Mouse (Mus musculus): ENCODE data around the gene Tspan3. TPM values are rescaled to one million over a fixed set of nuclear protein-coding genes. Genes with fewer than 3 reads are reported as not detected.

Gene Tspan3
- polyA plus RNA-seq, 1 experiment from 2014 or later, result 397 TPM

DNA sequence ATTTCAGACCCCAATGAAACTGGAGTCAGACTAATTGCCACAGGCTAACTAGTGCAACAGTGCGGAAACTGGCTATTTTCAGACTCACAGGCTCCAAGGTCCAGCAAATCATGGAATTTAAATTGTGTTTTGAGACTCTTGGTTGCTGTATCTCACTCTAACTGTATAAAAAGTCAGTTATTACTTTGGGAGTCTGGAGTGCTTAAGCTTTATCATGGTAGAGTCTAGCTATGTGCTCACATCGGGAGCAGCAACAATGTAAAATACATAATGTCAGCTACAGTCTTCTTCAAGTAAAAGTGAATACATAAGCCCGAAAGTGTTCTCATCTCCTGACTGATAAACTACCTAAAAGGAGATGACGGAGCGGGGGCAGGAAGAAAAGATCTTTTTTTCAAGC is 10.7 kb downstream of the Tspan3 start:
- H3K36me3 ChIP-seq, result peaks cover 9% of the 10 kb centered on the region
- no peaks in the 10 kb centered on the region for H3K9me3 ChIP-seq (replicated peaks)
- no peaks in the 10 kb centered on the region for H3K27me3 ChIP-seq (replicated peaks)
- no peak for ATAC-seq (ENCODE audit: insufficient number of reproducible peaks, low FRiP score)
- WGBS, result 82% methylated on average over 5 of the region's 5 CpGs
- no peak overlapping the region for H3K4me2 ChIP-seq
- H3K27ac ChIP-seq (ENCODE audit: poor library complexity, severe bottlenecking), result no peak overlapping the region
- peaks cover 55% of the 10 kb centered on the region for H3K4me1 ChIP-seq (replicated peaks)
- no peak overlapping the region for H3K4me3 ChIP-seq
- no peak overlapping the region for H3K9ac ChIP-seq

DNA sequence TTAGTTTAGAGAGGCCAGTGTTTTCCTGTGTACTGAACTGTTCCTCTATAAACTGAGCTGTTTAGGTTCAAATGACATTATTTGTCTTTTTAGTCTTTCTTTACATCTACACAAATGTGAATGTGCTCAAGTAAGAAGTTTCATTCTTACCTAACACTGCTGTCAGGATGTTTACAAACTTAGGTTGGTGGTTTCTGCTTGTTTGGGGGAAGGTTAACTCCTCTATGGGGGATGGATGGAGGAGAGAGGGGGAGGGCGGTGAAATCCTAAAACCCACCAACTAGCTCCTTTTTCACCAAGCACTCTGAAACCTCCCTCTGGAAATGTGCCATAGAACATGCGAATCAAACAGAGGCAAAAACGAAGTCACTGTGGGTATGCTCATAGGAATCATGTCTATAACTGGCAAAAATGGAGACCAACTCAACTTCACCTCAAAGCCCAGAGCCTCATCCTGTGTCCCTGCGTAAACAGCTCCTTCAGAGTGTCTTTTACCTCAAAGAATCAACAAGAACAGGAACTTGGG is 12.7 kb downstream of the Tspan3 start:
- no peak for ATAC-seq (ENCODE audit: insufficient number of reproducible peaks, low FRiP score)
- H3K9me3 ChIP-seq (replicated peaks), result no peaks in the 10 kb centered on the region
- peak overlapping the region; percentile 84 for H3K27ac ChIP-seq (ENCODE audit: poor library complexity, severe bottlenecking)
- no peak overlapping the region for H3K4me3 ChIP-seq
- WGBS, result 76% methylated on average over 4 of the region's 4 CpGs
- no peak overlapping the region for H3K4me2 ChIP-seq
- no peaks in the 10 kb centered on the region for H3K27me3 ChIP-seq (replicated peaks)
- peaks cover 9% of the 10 kb centered on the region for H3K36me3 ChIP-seq
- peaks cover 52% of the 10 kb centered on the region for H3K4me1 ChIP-seq (replicated peaks)
- H3K9ac ChIP-seq, result no peak overlapping the region

DNA sequence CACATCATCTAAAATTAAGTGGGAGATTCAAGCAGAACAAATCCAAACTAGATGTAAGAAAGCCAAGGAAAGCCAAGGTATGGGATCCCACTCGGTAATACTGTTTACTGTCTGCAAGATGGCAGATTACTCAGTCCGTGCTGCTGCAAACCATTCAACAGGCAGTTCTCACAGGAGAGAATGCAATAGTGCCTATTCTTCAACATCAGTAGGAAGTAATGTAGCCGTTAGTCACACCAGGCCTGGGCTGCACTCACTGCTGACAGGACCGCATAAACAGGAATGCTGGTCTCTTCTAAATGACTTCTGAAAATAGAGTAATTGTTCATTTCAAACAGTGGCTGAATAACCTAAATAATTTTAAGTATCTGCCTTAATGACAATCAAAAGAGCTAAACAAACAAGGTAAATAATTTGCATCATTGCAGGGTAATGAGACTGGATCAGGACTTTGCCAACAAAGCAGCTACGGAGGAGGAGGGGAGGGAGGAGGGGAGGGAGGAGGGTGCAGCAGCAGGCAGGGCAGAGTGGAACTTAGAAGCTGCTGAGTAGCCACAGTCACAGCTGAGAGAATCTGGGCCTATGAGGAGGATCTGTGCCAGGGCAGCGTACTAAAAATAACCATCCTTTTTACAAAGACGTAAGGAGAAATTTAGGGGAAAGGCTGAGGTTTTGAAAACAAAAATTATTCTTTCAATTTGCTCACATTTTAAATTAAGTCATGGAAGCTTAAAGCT is 13.4 kb downstream of the Tspan3 start:
- H3K9me3 ChIP-seq (replicated peaks), result no peaks in the 10 kb centered on the region
- no peak for ATAC-seq (ENCODE audit: insufficient number of reproducible peaks, low FRiP score)
- H3K4me3 ChIP-seq, result no peak overlapping the region
- H3K4me2 ChIP-seq, result peak overlapping the region; percentile 13; the same call in 1 of the 2 replicates
- H3K27ac ChIP-seq (ENCODE audit: poor library complexity, severe bottlenecking), result peak overlapping the region; percentile 84
- peaks cover 10% of the 10 kb centered on the region for H3K36me3 ChIP-seq
- 37% methylated on average over 7 of the region's 7 CpGs for WGBS
- H3K9ac ChIP-seq, result no peak overlapping the region
- H3K4me1 ChIP-seq (replicated peaks), result peaks cover 52% of the 10 kb centered on the region
- no peaks in the 10 kb centered on the region for H3K27me3 ChIP-seq (replicated peaks)

DNA sequence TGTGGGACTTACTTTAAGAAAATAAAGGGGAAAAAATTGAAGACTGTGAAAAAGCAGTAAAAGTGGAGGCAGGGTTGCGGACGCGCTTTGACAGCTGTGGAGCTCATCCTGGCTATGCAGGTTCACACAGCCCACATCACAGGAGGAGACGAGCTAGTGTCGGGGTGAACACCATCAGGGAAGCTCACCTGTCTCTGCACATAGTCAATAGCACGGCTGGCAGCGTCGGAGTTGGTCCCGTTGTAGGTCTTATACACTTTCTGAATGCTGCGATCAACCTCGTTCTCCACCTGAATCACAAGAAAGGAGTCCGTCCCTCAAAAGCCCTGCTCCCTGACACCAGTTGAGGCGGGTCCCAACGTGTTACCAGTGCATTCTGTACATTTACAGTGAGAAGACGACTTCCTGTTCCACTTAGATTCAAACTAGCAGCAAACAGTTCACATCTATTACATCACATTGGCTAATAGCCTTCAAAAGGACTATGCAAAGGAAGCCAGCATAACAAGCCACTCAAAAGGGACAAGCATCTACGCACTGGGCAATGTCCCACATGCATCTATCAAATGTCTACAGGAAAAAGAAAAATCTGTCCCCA is 18.9 kb downstream of the Tspan3 start:
- no peak overlapping the region for H3K4me3 ChIP-seq
- H3K4me1 ChIP-seq (replicated peaks), result peaks cover 23% of the 10 kb centered on the region
- H3K27me3 ChIP-seq (replicated peaks), result no peaks in the 10 kb centered on the region
- H3K36me3 ChIP-seq, result peaks cover 56% of the 10 kb centered on the region
- H3K27ac ChIP-seq (ENCODE audit: poor library complexity, severe bottlenecking), result no peak overlapping the region
- no peak for ATAC-seq (ENCODE audit: insufficient number of reproducible peaks, low FRiP score)
- 90% methylated on average over 16 of the region's 16 CpGs for WGBS
- no peak overlapping the region for H3K9ac ChIP-seq
- H3K4me2 ChIP-seq, result no peak overlapping the region
- no peaks in the 10 kb centered on the region for H3K9me3 ChIP-seq (replicated peaks)

DNA sequence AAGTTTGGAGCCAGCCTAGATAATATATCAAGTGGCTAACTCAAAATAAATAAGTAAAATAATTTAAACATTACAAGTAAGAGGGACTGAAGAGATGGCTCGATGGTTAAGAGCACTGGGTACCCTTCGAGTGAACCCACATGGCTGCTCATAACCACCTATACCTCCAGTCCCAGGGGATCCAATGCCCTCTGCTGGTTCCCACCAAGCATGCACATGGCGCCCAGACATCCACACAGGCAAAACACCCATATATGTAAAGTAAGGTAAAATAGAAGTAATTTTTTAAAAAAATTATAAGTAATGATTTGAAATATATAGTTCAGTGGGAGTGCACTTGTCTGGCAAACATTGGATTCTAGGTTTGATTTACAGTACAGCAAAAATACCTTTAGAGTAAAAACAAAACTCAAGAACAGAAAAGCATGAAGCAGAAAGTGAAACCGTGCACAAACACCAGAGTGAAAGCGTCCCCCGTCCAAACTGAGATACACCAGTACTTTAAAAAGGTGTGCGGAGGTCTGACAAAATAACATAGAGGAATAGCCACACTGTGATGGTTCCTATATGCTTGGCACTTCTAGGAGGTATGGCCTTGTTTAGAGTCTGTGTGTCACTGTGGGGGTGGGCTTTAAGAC is 20.8 kb downstream of the Tspan3 start:
- no peak for ATAC-seq (ENCODE audit: insufficient number of reproducible peaks, low FRiP score)
- Histone ChIP-seq H3K27me3 (replicated peaks) (no peaks in the 10 kb centered on the region), H3K9me3 (replicated peaks) (no peaks in the 10 kb centered on the region), H3K4me1 (replicated peaks) (peaks cover 28% of the 10 kb centered on the region), H3K4me3 (no peak overlapping the region), H3K4me2 (no peak overlapping the region), H3K36me3 (peaks cover 60% of the 10 kb centered on the region), H3K9ac (no peak overlapping the region), H3K27ac (ENCODE audit: poor library complexity, severe bottlenecking) (no peak overlapping the region)
- 89% methylated on average over 7 of the region's 7 CpGs for WGBS

DNA sequence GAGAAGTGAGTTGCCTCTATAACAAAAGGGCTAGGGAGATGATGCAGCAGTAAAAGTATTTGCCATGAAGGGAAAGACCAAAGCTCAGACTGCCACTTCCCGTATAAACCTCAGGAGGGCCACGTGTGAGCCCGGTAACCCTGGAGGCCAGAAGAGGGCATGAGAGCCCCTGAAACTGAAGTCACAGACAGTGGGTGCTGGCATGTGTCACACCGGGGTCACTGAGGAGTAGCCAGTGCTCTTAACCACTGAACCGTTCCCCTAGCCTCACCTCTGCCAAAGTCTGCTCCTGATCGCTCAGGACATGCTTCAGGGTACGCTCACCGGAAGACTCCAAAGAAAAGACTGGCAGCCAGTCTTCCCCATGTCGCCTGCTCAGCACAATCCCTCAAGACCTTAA is 23.5 kb downstream of the Tspan3 start:
- peaks cover 11% of the 10 kb centered on the region; the same call in 1 of the 2 replicates for H3K4me1 ChIP-seq (replicated peaks)
- no peak overlapping the region for H3K4me2 ChIP-seq
- H3K36me3 ChIP-seq, result peaks cover 66% of the 10 kb centered on the region
- no peaks in the 10 kb centered on the region for H3K27me3 ChIP-seq (replicated peaks)
- H3K27ac ChIP-seq (ENCODE audit: poor library complexity, severe bottlenecking), result no peak overlapping the region
- no peak overlapping the region for H3K4me3 ChIP-seq
- ATAC-seq (ENCODE audit: insufficient number of reproducible peaks, low FRiP score), result no peak
- H3K9me3 ChIP-seq (replicated peaks), result no peaks in the 10 kb centered on the region
- no peak overlapping the region for H3K9ac ChIP-seq
- 76% methylated on average over 9 of the region's 9 CpGs for WGBS

DNA sequence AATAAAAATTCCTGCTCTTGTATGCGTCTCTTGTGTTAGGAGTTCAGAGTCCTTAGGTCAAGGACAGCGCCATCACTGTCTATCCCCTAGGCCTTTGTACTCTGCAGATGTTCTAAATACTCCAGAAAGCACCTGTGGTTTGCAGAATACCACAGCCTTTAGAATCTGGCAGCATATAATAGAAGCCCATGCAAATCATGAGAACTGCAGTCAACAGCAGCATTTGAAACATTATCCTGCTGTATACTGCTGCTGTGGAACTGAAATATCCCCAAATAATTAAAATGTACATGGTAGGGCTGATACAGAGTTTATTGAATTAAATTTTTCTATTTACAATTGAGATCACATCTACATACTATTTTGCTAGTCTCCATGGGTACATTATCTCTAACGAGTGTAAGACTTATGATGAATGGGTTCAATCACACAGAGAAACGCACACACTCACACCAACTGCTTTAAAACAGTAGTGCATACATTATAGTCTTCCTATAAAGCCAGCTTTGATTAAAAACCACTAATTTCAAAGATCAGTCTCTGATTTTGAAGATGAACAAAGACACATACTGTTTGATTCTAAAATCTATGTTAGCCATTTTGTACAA is 29.6 kb downstream of the Tspan3 start:
- Histone ChIP-seq H3K4me3 (no peak overlapping the region), H3K4me1 (replicated peaks) (peaks cover 39% of the 10 kb centered on the region), H3K9ac (no peak overlapping the region), H3K27ac (ENCODE audit: poor library complexity, severe bottlenecking) (no peak overlapping the region), H3K36me3 (peaks cover 69% of the 10 kb centered on the region), H3K4me2 (no peak overlapping the region), H3K27me3 (replicated peaks) (no peaks in the 10 kb centered on the region), H3K9me3 (replicated peaks) (no peaks in the 10 kb centered on the region)
- no peak for ATAC-seq (ENCODE audit: insufficient number of reproducible peaks, low FRiP score)
- 85% methylated on average over 4 of the region's 4 CpGs for WGBS

DNA sequence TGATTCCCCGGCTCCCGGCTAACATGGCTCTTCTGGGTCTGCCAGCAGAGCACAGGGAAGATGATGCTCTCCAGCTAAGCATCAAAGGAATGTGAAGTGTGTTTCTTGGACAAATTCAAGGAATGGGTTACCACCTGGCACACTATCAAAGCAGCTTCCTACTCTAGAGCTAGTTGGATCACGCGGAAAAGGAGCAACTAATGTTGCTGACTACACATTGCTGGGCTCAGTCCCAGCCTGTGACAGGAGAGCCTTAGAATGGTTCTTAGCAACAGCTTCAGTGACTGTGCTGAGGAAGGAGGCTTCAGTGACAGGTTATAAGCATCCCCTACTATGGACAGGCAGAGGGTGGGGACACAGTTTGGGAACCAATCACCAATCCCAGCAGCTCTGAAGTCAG is 30.7 kb downstream of the Tspan3 start:
- peaks cover 68% of the 10 kb centered on the region for H3K36me3 ChIP-seq
- no peak overlapping the region for H3K9ac ChIP-seq
- H3K4me1 ChIP-seq (replicated peaks), result peaks cover 49% of the 10 kb centered on the region
- H3K4me2 ChIP-seq, result no peak overlapping the region
- no peaks in the 10 kb centered on the region for H3K27me3 ChIP-seq (replicated peaks)
- WGBS, result 80% methylated on average over 4 of the region's 4 CpGs
- H3K4me3 ChIP-seq, result no peak overlapping the region
- no peak for ATAC-seq (ENCODE audit: insufficient number of reproducible peaks, low FRiP score)
- H3K27ac ChIP-seq (ENCODE audit: poor library complexity, severe bottlenecking), result peak overlapping the region; percentile 24
- no peaks in the 10 kb centered on the region for H3K9me3 ChIP-seq (replicated peaks)

DNA sequence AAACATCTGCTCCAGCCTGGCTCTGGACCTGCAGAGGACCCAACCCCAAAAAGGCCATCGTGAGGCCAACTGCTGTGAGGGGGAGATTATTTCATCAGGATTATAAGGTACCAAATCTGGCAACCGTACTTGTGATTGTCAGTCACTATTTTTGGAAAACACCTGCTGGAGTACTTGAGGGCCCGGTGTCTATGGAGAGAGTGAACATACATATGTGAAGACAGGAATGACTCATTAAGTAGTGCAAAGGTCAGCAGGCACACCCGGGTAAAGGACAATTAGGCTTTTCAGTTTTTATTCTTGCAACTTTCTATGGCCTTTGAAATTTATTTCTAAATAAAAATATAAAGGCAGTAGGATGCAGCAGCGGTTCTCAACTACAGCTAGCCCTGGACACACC is 31.3 kb downstream of the Tspan3 start:
- 56% methylated on average over 5 of the region's 5 CpGs for WGBS
- Histone ChIP-seq H3K9ac (no peak overlapping the region), H3K27ac (ENCODE audit: poor library complexity, severe bottlenecking) (0 out of 2 replicates have a peak overlapping the region, but pooled peaks have one; percentile 24), H3K4me3 (no peak overlapping the region), H3K36me3 (peaks cover 72% of the 10 kb centered on the region), H3K4me1 (replicated peaks) (peaks cover 49% of the 10 kb centered on the region), H3K9me3 (replicated peaks) (no peaks in the 10 kb centered on the region), H3K4me2 (no peak overlapping the region), H3K27me3 (replicated peaks) (no peaks in the 10 kb centered on the region)
- ATAC-seq (ENCODE audit: insufficient number of reproducible peaks, low FRiP score), result no peak

DNA sequence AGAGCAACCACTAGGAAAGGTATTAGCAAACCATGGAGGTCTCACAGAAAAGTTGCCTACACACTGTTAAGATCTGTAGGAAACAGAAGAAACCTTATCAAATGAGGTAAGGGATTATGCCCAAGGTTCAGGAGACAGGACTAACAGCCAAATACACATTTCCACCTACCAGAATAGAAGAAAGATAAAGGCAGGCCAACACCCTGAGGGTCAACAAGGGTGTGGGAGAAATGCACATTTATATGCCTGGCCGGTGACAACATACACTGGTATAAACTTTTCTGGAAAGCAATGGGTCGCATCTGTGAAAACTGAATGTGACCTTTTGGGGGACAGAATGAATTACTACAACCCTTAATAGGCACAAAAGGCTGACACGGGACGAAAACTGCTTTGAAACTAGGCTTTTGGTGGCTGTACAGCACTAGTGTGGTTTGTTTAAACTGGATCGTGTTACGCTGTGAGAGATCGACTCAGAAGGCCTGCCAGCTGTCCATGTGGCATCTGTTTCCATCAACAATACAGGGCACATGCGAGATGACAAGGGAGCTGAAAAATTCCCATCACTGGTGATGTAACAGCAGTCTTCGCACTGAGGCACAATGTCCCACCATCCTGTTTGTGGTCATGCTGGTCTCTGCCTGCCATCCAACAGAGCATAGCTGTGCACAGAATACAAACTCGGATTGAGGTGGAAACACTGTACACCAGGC is 33.3 kb downstream of the Tspan3 start:
- H3K27me3 ChIP-seq (replicated peaks), result no peaks in the 10 kb centered on the region
- H3K4me1 ChIP-seq (replicated peaks), result peaks cover 50% of the 10 kb centered on the region
- no peak overlapping the region for H3K4me2 ChIP-seq
- 0 out of 2 replicates have a peak overlapping the region, but pooled peaks have one; percentile 79 for H3K27ac ChIP-seq (ENCODE audit: poor library complexity, severe bottlenecking)
- no peak overlapping the region for H3K9ac ChIP-seq
- H3K4me3 ChIP-seq, result no peak overlapping the region
- no peaks in the 10 kb centered on the region for H3K9me3 ChIP-seq (replicated peaks)
- 81% methylated on average over 10 of the region's 10 CpGs for WGBS
- H3K36me3 ChIP-seq, result peaks cover 85% of the 10 kb centered on the region
- no peak for ATAC-seq (ENCODE audit: insufficient number of reproducible peaks, low FRiP score)

Data from heart, embryonic 12.5 days (tissue).